Mouse (Mus musculus): ENCODE measurements around the gene Filip1l.

Gene Filip1l

GRCm38 (mm10) chr16:57455573-57455972 lies 102.7 kb downstream of the Filip1l start:
- in situ Hi-C loops (cut with MboI; ENCODE audit: low pct_unique_long_range_greater_than_20kb in 1 of 2, low sequenced_read_pairs in 2 of 2, unreplicated experiment in 1 of 2): no loop called here

- in situ Hi-C loops (cut with MboI; ENCODE audit: low pct_unique_long_range_greater_than_20kb in 1 of 2, low sequenced_read_pairs in 2 of 2, unreplicated experiment in 1 of 2): no loop called here
Observed at GRCm38 (mm10) chr16:57456003-57456402, 103.1 kb downstream of the Filip1l start.

- in situ Hi-C loops (cut with MboI; ENCODE audit: low pct_unique_long_range_greater_than_20kb in 1 of 2, low sequenced_read_pairs in 2 of 2, unreplicated experiment in 1 of 2): no loop called here
Observed at GRCm38 (mm10) chr16:57465386-57465913, 112.6 kb downstream of the Filip1l start.

GRCm38 (mm10) chr16:57469301-57469700 lies 116.4 kb downstream of the Filip1l start:
- in situ Hi-C loops (cut with MboI; ENCODE audit: low pct_unique_long_range_greater_than_20kb in 1 of 2, low sequenced_read_pairs in 2 of 2, unreplicated experiment in 1 of 2): no loop called here

GRCm38 (mm10) chr16:57469869-57470268 lies 117.0 kb downstream of the Filip1l start:
- in situ Hi-C loops (cut with MboI; ENCODE audit: low pct_unique_long_range_greater_than_20kb in 1 of 2, low sequenced_read_pairs in 2 of 2, unreplicated experiment in 1 of 2): no loop called here

GRCm38 (mm10) chr16:57470286-57470830 lies 117.5 kb downstream of the Filip1l start:
- in situ Hi-C loops (cut with MboI; ENCODE audit: low pct_unique_long_range_greater_than_20kb in 1 of 2, low sequenced_read_pairs in 2 of 2, unreplicated experiment in 1 of 2): no loop called here

GRCm38 (mm10) chr16:57471071-57471470 lies 118.2 kb downstream of the Filip1l start:
- in situ Hi-C loops (cut with MboI; ENCODE audit: low pct_unique_long_range_greater_than_20kb in 1 of 2, low sequenced_read_pairs in 2 of 2, unreplicated experiment in 1 of 2): no loop called here

- in situ Hi-C loops (cut with MboI; ENCODE audit: low pct_unique_long_range_greater_than_20kb in 1 of 2, low sequenced_read_pairs in 2 of 2, unreplicated experiment in 1 of 2): no loop called here
Observed at GRCm38 (mm10) chr16:57473415-57474085, 120.7 kb downstream of the Filip1l start.

- in situ Hi-C loops (cut with MboI; ENCODE audit: low pct_unique_long_range_greater_than_20kb in 1 of 2, low sequenced_read_pairs in 2 of 2, unreplicated experiment in 1 of 2): no loop called here
Observed at GRCm38 (mm10) chr16:57478451-57478850, 125.6 kb downstream of the Filip1l start.

- in situ Hi-C loops (cut with MboI; ENCODE audit: low pct_unique_long_range_greater_than_20kb in 1 of 2, low sequenced_read_pairs in 2 of 2, unreplicated experiment in 1 of 2): no loop called here
Observed at GRCm38 (mm10) chr16:57479776-57480175, 126.9 kb downstream of the Filip1l start.

GRCm38 (mm10) chr16:57482264-57482663 lies 129.4 kb downstream of the Filip1l start:
- in situ Hi-C loops (cut with MboI; ENCODE audit: low pct_unique_long_range_greater_than_20kb in 1 of 2, low sequenced_read_pairs in 2 of 2, unreplicated experiment in 1 of 2): no loop called here

GRCm38 (mm10) chr16:57482911-57483310 lies 130.0 kb downstream of the Filip1l start:
- in situ Hi-C loops (cut with MboI; ENCODE audit: low pct_unique_long_range_greater_than_20kb in 1 of 2, low sequenced_read_pairs in 2 of 2, unreplicated experiment in 1 of 2): no loop called here

GRCm38 (mm10) chr16:57483503-57483902 lies 130.6 kb downstream of the Filip1l start:
- in situ Hi-C loops (cut with MboI; ENCODE audit: low pct_unique_long_range_greater_than_20kb in 1 of 2, low sequenced_read_pairs in 2 of 2, unreplicated experiment in 1 of 2): no loop called here

- in situ Hi-C loops (cut with MboI; ENCODE audit: low pct_unique_long_range_greater_than_20kb in 1 of 2, low sequenced_read_pairs in 2 of 2, unreplicated experiment in 1 of 2): no loop called here
Observed at GRCm38 (mm10) chr16:57484043-57484795, 131.3 kb downstream of the Filip1l start.

GRCm38 (mm10) chr16:57485265-57485664 lies 132.4 kb downstream of the Filip1l start:
- in situ Hi-C loops (cut with MboI; ENCODE audit: low pct_unique_long_range_greater_than_20kb in 1 of 2, low sequenced_read_pairs in 2 of 2, unreplicated experiment in 1 of 2): no loop called here

- in situ Hi-C loops (cut with MboI; ENCODE audit: low pct_unique_long_range_greater_than_20kb in 1 of 2, low sequenced_read_pairs in 2 of 2, unreplicated experiment in 1 of 2): no loop called here
Observed at GRCm38 (mm10) chr16:57486266-57486665, 133.4 kb downstream of the Filip1l start.

- in situ Hi-C loops (cut with MboI; ENCODE audit: low pct_unique_long_range_greater_than_20kb in 1 of 2, low sequenced_read_pairs in 2 of 2, unreplicated experiment in 1 of 2): no loop called here
Observed at GRCm38 (mm10) chr16:57488661-57489060, 135.8 kb downstream of the Filip1l start.

GRCm38 (mm10) chr16:57490691-57491090 lies 137.8 kb downstream of the Filip1l start:
- in situ Hi-C loops (cut with MboI; ENCODE audit: low pct_unique_long_range_greater_than_20kb in 1 of 2, low sequenced_read_pairs in 2 of 2, unreplicated experiment in 1 of 2): no loop called here

- in situ Hi-C loops (cut with MboI; ENCODE audit: low pct_unique_long_range_greater_than_20kb in 1 of 2, low sequenced_read_pairs in 2 of 2, unreplicated experiment in 1 of 2): no loop called here
Observed at GRCm38 (mm10) chr16:57491853-57492252, 139.0 kb downstream of the Filip1l start.
